Mouse (Mus musculus) heart, embryonic 11.5 days (tissue): Measurements from ENCODE around the gene Gm42742. TPM values are rescaled to one million over a fixed set of nuclear protein-coding genes. Genes with fewer than 3 reads are reported as not detected.

Experiments
- ATAC-seq: fragments of 200-750 bp; cut with Nextera tagmentation; replicated peaks from 2 replicates; pipeline ENCODE4 v1.8.0; 2017; ENCODE audit warnings: moderate library complexity; ENCODE audit not compliant: insufficient number of reproducible peaks, low FRiP score, low TSS enrichment
- H3K27ac ChIP-seq: fragments of 300-500 bp; sonication (generic); 2 replicates; pipeline ENCODE4 v1.5.1; 2014; ENCODE audit warnings: mild to moderate bottlenecking, low read depth, low read length
- H3K27me3 ChIP-seq: fragments of 300-500 bp; sonication (generic); 2 replicates; pipeline ENCODE4 v1.6.1; 2014; ENCODE audit warnings: mild to moderate bottlenecking, low read length, mixed read lengths; ENCODE audit not compliant: control insufficient read depth, insufficient read depth
- H3K36me3 ChIP-seq: fragments of 300-500 bp; sonication (generic); 2 replicates; pipeline ENCODE4 v1.6.1; 2014; ENCODE audit warnings: mild to moderate bottlenecking, low read length, moderate library complexity, mixed read lengths; ENCODE audit not compliant: control insufficient read depth, insufficient read depth
- H3K4me1 ChIP-seq: fragments of 300-500 bp; sonication (generic); 2 replicates; pipeline ENCODE4 v1.6.1; 2014; ENCODE audit warnings: low read length; ENCODE audit not compliant: control insufficient read depth, insufficient read depth
- H3K4me2 ChIP-seq: fragments of 300-500 bp; sonication (generic); 2 replicates; pipeline ENCODE4 v1.6.1; 2014; ENCODE audit warnings: mild to moderate bottlenecking, moderate library complexity
- H3K4me3 ChIP-seq: fragments of 300-500 bp; sonication (generic); 2 replicates; pipeline ENCODE4 v1.5.1; 2014; ENCODE audit warnings: low read depth, low read length
- H3K9ac ChIP-seq: fragments of 300-500 bp; sonication (generic); 2 replicates; pipeline ENCODE4 v1.6.1; 2014; ENCODE audit warnings: mild to moderate bottlenecking, low read depth, low read length, moderate library complexity
- H3K9me3 ChIP-seq: fragments of 300-500 bp; sonication (generic); replicated peaks from 2 replicates; pipeline ENCODE4 v1.6.1; 2016; ENCODE audit warnings: low read length; ENCODE audit not compliant: control insufficient read depth
- WGBS: fragments of 180-500 bp; shearing (Covaris S2); extraction: QIAGEN DNeasy Blood & Tissue Kit; methylation state at CpG from one replicate; pipeline ENCODE4 v1.1.7; 2014; ENCODE audit not compliant: insufficient replicate concordance; 5-methylcytosine and 5-hydroxymethylcytosine counted together
- microRNA-seq: library from miRNA; unstranded; fragments of <30 nt; microRNA quantifications from one replicate; pipeline ENCODE4, GENCODE M21; 2016; ENCODE audit warnings: borderline number of aligned reads
- polyA plus RNA-seq: library from polyadenylated mRNA; unstranded; fragments of >200 nt; fragmentation: Nextera tagmentation; extraction: Ambion mirVana; gene quantifications from 2 replicates; pipeline ENCODE4 v1.2.1, GENCODE M21; 2014

Gene Gm42742
- polyA plus RNA-seq, 1 experiment from 2014 or later, result 36.6 TPM

DNA sequence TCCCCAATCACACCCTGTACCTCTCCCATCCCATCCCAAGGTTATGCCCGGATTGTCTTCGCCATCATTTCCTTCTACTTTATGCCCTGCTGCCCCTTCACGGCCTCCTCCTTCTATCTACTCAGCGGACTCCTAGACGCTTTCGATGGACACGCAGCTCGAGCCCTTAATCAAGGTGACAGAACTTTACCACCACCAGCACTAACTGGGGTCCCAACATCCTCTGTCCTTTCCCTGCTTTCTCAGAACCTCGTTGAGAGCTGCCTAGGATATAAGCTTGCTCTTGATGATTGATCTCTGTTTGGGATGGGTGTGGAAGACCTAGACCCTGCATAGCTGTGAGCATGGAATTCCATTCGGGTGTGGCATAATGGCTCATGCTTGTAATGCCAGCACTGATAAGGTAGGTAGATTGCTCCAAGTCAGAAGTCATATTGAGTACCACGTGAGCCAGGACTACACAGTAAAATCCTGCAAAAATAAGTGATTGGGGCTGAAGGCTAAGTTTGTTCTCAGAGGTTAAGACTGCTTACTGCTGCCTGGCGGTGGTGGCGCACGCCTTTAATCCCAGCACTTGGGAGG lies 43.9 kb downstream of the Gm42742 start:
- no peak for ATAC-seq
- peak overlapping the region; percentile 98 for H3K9ac ChIP-seq
- no peaks in the 10 kb centered on the region for H3K9me3 ChIP-seq
- H3K4me2 ChIP-seq, result peak overlapping the region; percentile 92
- H3K27me3 ChIP-seq, result no peaks in the 10 kb centered on the region
- no peak overlapping the region for H3K27ac ChIP-seq
- H3K4me1 ChIP-seq, result peaks cover 5% of the 10 kb centered on the region
- 25% methylated on average over 14 of the region's 14 CpGs for WGBS
- peak overlapping the region; percentile 91 for H3K4me3 ChIP-seq
- H3K36me3 ChIP-seq, result peaks cover 17% of the 10 kb centered on the region; the same call in 1 of the 2 replicates

DNA sequence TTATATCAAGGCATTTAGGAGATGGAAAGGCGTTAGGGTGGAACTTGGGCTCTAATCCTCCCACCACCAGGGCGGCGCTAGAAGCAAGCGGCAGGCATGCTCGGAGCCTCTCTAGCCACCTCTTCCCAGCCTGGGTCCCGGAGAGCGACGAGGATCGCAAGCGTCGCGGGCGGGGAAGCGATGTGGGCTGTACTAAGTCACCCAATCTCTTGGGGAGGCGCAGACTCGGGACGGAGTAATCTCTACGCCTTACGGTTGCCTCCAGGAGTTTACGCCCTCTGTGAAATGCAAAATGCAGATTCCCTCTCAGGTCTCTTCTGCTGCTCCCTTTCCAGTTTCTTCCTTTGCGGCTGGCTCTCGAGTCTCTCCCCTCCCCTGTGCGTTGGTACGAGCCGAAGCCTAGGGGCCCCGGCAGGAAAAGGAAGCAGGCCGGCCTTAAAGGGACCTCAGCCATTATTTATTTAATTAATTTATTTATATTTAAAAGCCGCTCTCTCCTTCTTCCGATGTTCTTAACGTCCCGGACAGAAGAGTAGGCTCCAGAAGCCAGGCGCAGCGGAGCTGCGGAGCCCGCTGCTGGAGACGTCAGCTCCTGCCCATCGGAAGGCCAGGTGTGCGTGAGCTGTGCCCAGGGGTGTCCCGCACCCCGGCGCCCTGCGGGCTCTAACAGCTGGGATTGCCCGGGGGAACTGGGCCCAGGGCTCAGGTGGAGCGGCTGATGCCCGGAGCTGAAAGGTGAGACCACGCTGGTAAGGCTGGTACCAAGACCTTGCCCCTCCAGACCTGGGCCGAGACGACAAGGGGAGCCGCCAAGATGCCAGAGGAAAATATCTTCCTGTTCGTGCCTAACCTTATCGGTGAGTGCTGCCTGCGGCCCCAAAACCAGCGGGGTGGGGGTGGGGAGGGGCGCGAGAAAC lies 44.7 kb downstream of the Gm42742 start, which contains the start of gene Cdiptos:
TSS of gene Cdiptos (minus strand) at position 149 of the 917 bp plus-strand sequence.
- peak within 1 kb of the TSS; percentile 94 for H3K27ac ChIP-seq
- no peaks in the 10 kb centered on the region for H3K27me3 ChIP-seq
- H3K4me3 ChIP-seq, result peak within 1 kb of the TSS; percentile 91
- H3K9me3 ChIP-seq, result no peaks in the 10 kb centered on the region
- peak; percentile 91 for ATAC-seq
- peaks cover 5% of the 10 kb centered on the region for H3K4me1 ChIP-seq
- WGBS, result under 1% methylated on average over 54 of the region's 55 CpGs
- peak within 1 kb of the TSS; percentile 92 for H3K4me2 ChIP-seq
- H3K9ac ChIP-seq, result peak within 1 kb of the TSS; percentile 98
- H3K36me3 ChIP-seq, result peaks cover 17% of the 10 kb centered on the region; the same call in 1 of the 2 replicates

DNA sequence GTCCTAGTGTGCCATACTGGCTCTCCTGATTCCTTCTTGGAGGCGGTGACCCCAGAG lies 45.2 kb downstream of the Gm42742 start, which contains the start of gene Cdipt:
TSS of gene Cdipt (plus strand) at position 22 of the 57 bp plus-strand sequence.
- Histone ChIP-seq H3K4me1 (peaks cover 5% of the 10 kb centered on the region), H3K9ac (peak within 1 kb of the TSS; percentile 98), H3K27me3 (no peaks in the 10 kb centered on the region), H3K9me3 (no peaks in the 10 kb centered on the region), H3K36me3 (peaks cover 17% of the 10 kb centered on the region; the same call in 1 of the 2 replicates), H3K27ac (peak within 1 kb of the TSS; percentile 94), H3K4me2 (peak within 1 kb of the TSS; percentile 92), H3K4me3 (peak within 1 kb of the TSS; percentile 91)
- WGBS, result 10% methylated on average over 1 of the region's 1 CpGs
- ATAC-seq, result no peak

DNA sequence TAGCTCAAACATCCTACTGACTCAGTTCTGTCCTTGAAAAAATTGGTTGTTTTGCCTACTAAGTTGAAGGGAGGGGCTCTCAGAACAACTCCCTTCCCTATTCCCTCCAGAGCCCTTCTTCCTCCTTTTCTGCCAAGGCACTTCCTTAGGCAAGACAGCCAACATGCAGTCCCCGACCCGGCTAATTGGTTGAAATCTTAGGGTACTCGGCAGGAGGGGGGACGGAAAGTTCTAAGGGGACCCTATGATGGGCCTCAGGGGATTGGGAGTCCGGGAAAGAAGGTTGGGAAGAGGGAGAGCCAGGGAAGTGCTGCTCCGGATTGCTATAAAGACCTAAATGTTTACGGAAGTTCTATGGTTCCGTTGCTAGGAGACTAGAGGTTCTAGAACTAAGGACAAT lies 45.4 kb downstream of the Gm42742 start:
- H3K27me3 ChIP-seq, result no peaks in the 10 kb centered on the region
- peak overlapping the region; percentile 92 for H3K4me2 ChIP-seq
- peak overlapping the region; percentile 91 for H3K4me3 ChIP-seq
- H3K36me3 ChIP-seq, result peaks cover 17% of the 10 kb centered on the region; the same call in 1 of the 2 replicates
- H3K4me1 ChIP-seq, result peaks cover 5% of the 10 kb centered on the region
- H3K9ac ChIP-seq, result peak overlapping the region; percentile 47; the same call in 1 of the 2 replicates
- ATAC-seq, result no peak
- no peak overlapping the region for H3K27ac ChIP-seq
- no peaks in the 10 kb centered on the region for H3K9me3 ChIP-seq
- WGBS, result 12% methylated on average over 8 of the region's 8 CpGs

DNA sequence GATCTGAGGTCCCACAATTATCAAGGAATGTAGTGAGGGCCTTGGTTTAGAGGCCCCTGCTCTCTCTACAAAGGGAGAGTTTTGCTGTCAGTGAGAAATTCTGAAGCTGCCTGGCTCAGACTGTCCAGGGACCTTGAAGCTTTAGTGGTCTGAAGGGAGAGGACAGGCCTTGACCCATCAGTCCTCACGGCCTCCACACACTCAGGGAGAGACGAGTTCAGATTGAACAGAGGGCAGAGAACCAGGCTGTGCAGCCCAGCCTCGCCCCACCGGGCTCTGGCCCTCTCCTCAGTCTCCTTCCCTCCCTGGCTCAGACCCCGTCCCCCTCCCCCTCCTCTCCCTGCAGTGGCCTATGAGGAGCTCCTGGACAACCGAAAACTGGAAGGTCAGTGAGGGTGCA lies 53.5 kb downstream of the Gm42742 start:
- no peak overlapping the region for H3K9ac ChIP-seq
- ATAC-seq, result no peak
- H3K4me2 ChIP-seq, result no peak overlapping the region
- H3K4me3 ChIP-seq, result no peak overlapping the region
- no peaks in the 10 kb centered on the region for H3K4me1 ChIP-seq
- WGBS, result 55% methylated on average over 6 of the region's 6 CpGs
- peaks cover 21% of the 10 kb centered on the region for H3K27me3 ChIP-seq
- H3K36me3 ChIP-seq, result no peaks in the 10 kb centered on the region
- no peaks in the 10 kb centered on the region for H3K9me3 ChIP-seq
- H3K27ac ChIP-seq, result no peak overlapping the region

DNA sequence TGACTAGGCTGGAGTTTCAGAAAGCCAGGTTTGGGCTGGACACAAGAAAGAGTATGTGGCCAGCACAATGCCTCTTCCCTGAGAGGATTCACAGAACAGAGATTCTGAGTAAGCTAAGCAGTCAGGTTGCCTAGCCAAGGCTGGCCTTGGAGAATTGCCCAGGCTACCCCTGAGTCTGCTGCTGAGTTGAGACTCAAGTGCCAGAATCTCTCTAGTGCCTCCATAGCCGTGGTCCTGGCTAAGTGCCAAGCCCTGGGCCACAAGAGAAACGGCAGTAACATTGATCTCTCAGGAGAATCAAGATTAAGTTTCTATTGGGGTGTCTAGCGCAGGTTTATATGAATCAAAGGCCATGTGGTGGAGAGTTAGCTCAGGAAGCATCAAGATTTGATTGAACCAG lies 55.3 kb downstream of the Gm42742 start:
- no peak overlapping the region for H3K27ac ChIP-seq
- no peak overlapping the region for H3K9ac ChIP-seq
- H3K4me2 ChIP-seq, result no peak overlapping the region
- peaks cover 24% of the 10 kb centered on the region for H3K27me3 ChIP-seq
- ATAC-seq, result no peak
- H3K36me3 ChIP-seq, result no peaks in the 10 kb centered on the region
- 58% methylated on average over 3 of the region's 3 CpGs for WGBS
- H3K4me3 ChIP-seq, result no peak overlapping the region
- H3K4me1 ChIP-seq, result no peaks in the 10 kb centered on the region
- H3K9me3 ChIP-seq, result no peaks in the 10 kb centered on the region

Small RNAs within 50 kb of the gene (microRNA-seq; reads per million reads assigned to microRNA genes)
- gene Gm44343, result not detected

Other genes starting within 250 kb of the Gm42742 start
- gene Ypel3, start 244.1 kb downstream of the Gm42742 start, polyA plus RNA-seq, result 79.6 and 84.9 TPM in 2 replicates
- 0.31 and 0.45 TPM in 2 replicates for gene Tbx6, start 239.6 kb downstream of the Gm42742 start, polyA plus RNA-seq
- 204 and 213 TPM in 2 replicates for gene Ppp4c, start 228.6 kb downstream of the Gm42742 start, polyA plus RNA-seq
- 0.40 and 0.41 TPM in 2 replicates for gene Fam57b, start 223.4 kb downstream of the Gm42742 start, polyA plus RNA-seq
- gene 4930451I11Rik, start 189.5 kb downstream of the Gm42742 start, polyA plus RNA-seq, result not detected in 2 replicates
- gene Doc2a, start 173.7 kb downstream of the Gm42742 start, polyA plus RNA-seq, result 0.17 and 0.96 TPM in 2 replicates
- gene Hirip3, start 159.1 kb downstream of the Gm42742 start, polyA plus RNA-seq, result 15.5 and 17.0 TPM in 2 replicates
- 69.8 and 76.1 TPM in 2 replicates for gene Ino80e, start 158.7 kb downstream of the Gm42742 start, polyA plus RNA-seq
- gene Taok2, start 136.4 kb downstream of the Gm42742 start, polyA plus RNA-seq, result 19.4 and 25.9 TPM in 2 replicates
- gene Tmem219, start 98.2 kb downstream of the Gm42742 start, polyA plus RNA-seq, result 13.5 and 18.3 TPM in 2 replicates
- gene Kctd13, start 92.2 kb downstream of the Gm42742 start, polyA plus RNA-seq, result 11.5 and 12.6 TPM in 2 replicates
- gene Asphd1, start 71.5 kb downstream of the Gm42742 start, polyA plus RNA-seq, result 0.23 TPM in 1 of 2 replicates, not detected in the other
- 0.20 and 0.31 TPM in 2 replicates for gene Sez6l2, start 70.5 kb downstream of the Gm42742 start, polyA plus RNA-seq
- 62.8 and 63.0 TPM in 2 replicates for gene Cdipt, start 45.2 kb downstream of the Gm42742 start, polyA plus RNA-seq
- gene Cdiptos, start 45.0 kb downstream of the Gm42742 start, polyA plus RNA-seq, result 1.1 and 1.2 TPM in 2 replicates
- gene Mvp, start 6.5 kb downstream of the Gm42742 start, polyA plus RNA-seq, result 8.2 and 8.5 TPM in 2 replicates
- gene Pagr1b, start 4.6 kb downstream of the Gm42742 start, polyA plus RNA-seq, result not detected in 2 replicates
- 50.9 and 53.2 TPM in 2 replicates for gene Pagr1a, start 3.7 kb downstream of the Gm42742 start, polyA plus RNA-seq
- gene Prrt2, start 114 bp upstream of the Gm42742 start, polyA plus RNA-seq, result 4.5 and 5.0 TPM in 2 replicates
- gene Maz, start 5.9 kb upstream of the Gm42742 start, polyA plus RNA-seq, result 38.6 and 44.1 TPM in 2 replicates
- 97.7 and 103 TPM in 2 replicates for gene Kif22, start 21.4 kb upstream of the Gm42742 start, polyA plus RNA-seq
- gene Zg16, start 66.2 kb upstream of the Gm42742 start, polyA plus RNA-seq, result not detected in 2 replicates
- gene AI467606, start 70.3 kb upstream of the Gm42742 start, polyA plus RNA-seq, result 0.92 and 0.96 TPM in 2 replicates
- gene Qprt, start 101.1 kb upstream of the Gm42742 start, polyA plus RNA-seq, result 6.2 and 6.6 TPM in 2 replicates
- gene Spn, start 116.7 kb upstream of the Gm42742 start, polyA plus RNA-seq, result 0.32 and 0.39 TPM in 2 replicates
- gene Cd2bp2, start 175.0 kb upstream of the Gm42742 start, polyA plus RNA-seq, result 41.7 and 41.8 TPM in 2 replicates
- 17.5 and 23.7 TPM in 2 replicates for gene Tbc1d10b, start 187.4 kb upstream of the Gm42742 start, polyA plus RNA-seq
- gene Mylpf, start 187.8 kb upstream of the Gm42742 start, polyA plus RNA-seq, result 27.8 and 37.5 TPM in 2 replicates
- gene Zfp553, start 212.0 kb upstream of the Gm42742 start, polyA plus RNA-seq, result 12.3 and 14.6 TPM in 2 replicates
- 19.8 and 23.1 TPM in 2 replicates for gene Sept1, start 212.0 kb upstream of the Gm42742 start, polyA plus RNA-seq
- gene Zfp771, start 223.2 kb upstream of the Gm42742 start, polyA plus RNA-seq, result 35.6 and 39.7 TPM in 2 replicates
- 184 and 197 TPM in 2 replicates for gene Dctpp1, start 239.6 kb upstream of the Gm42742 start, polyA plus RNA-seq